Mouse (Mus musculus): ENCODE measurements around the gene Srgap1. TPM values are rescaled to one million over a fixed set of nuclear protein-coding genes. Genes with fewer than 3 reads are reported as not detected.

Srgap1 gene
- polyA plus RNA-seq, 1 experiment from 2014 or later: 40.9 TPM

DNA sequence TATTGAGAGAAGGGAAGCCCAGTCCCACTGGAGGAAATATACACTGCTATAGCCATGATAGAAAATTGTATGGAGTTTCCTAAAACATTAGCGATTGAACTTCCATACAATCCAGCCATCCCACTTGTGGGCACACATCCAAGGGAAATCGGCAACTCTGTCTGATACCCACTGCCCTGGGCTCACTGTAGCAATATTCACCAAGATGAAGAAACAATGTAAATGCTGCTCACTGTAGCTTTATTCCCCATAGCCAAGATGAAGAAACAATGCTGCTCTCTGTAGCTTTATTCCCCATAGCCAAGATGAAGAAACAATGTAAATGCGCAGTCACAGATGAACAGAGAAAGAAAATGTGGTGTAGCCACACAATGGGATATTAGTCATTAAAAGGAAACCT is 309.9 kb downstream of the Srgap1 start:
- Histone ChIP-seq H3K27me3 (no peaks in the 10 kb centered on the region), H3K4me2 (replicated peaks) (no peak overlapping the region), H3K4me1 (replicated peaks) (peaks cover 10% of the 10 kb centered on the region), H3K9ac (replicated peaks) (no peak overlapping the region), H3K9me3 (no peaks in the 10 kb centered on the region), H3K36me3 (no peaks in the 10 kb centered on the region), H3K27ac (no peak overlapping the region), H3K4me3 (replicated peaks) (no peak overlapping the region)
- ATAC-seq: no peak
- 92% methylated on average over 3 of the region's 3 CpGs for WGBS

- WGBS: 89% methylated on average over 9 of the region's 9 CpGs
- Histone ChIP-seq H3K9me3 (no peaks in the 10 kb centered on the region), H3K27ac (no peak overlapping the region), H3K36me3 (no peaks in the 10 kb centered on the region), H3K4me3 (replicated peaks) (no peak overlapping the region), H3K9ac (replicated peaks) (no peak overlapping the region), H3K27me3 (no peaks in the 10 kb centered on the region), H3K4me1 (replicated peaks) (no peaks in the 10 kb centered on the region), H3K4me2 (replicated peaks) (no peak overlapping the region)
- no peak for ATAC-seq
These were observed 314.6 kb downstream of the Srgap1 start for GRCm38 (mm10) chr10:121732542-121732941.

GRCm38 (mm10) chr10:121731048-121731725 is 315.9 kb downstream of the Srgap1 start:
- no peak overlapping the region for H3K4me2 ChIP-seq (replicated peaks)
- no peak for ATAC-seq
- 91% methylated on average over 8 of the region's 8 CpGs for WGBS
- no peak overlapping the region for H3K27ac ChIP-seq
- H3K9ac ChIP-seq (replicated peaks): no peak overlapping the region
- no peaks in the 10 kb centered on the region for H3K4me1 ChIP-seq (replicated peaks)
- no peaks in the 10 kb centered on the region for H3K9me3 ChIP-seq
- H3K36me3 ChIP-seq: no peaks in the 10 kb centered on the region
- no peak overlapping the region for H3K4me3 ChIP-seq (replicated peaks)
- no peaks in the 10 kb centered on the region for H3K27me3 ChIP-seq

Other genes starting within 250 kb of the Srgap1 start
- 30.7 and 32.1 TPM in 2 replicates for gene Rxylt1, start 50.1 kb upstream of the Srgap1 start, polyA plus RNA-seq (2015; fragmentation: Nextera tagmentation; extraction: Ambion mirVana)

All from midbrain, embryonic 13.5 days (tissue).